Mouse (Mus musculus) neural tube, embryonic 12.5 days (tissue): ENCODE results near the gene Il17c. TPM values are rescaled to one million over a fixed set of nuclear protein-coding genes. Genes with fewer than 3 reads are reported as not detected.
A peak's percentile ranks its signal among the peaks of the same experiment; 100 is the strongest.

ENCODE experiments used
- ATAC-seq: fragments of 200-750 bp; cut with Nextera tagmentation; 2 replicates; pipeline ENCODE4 v1.8.0; 2017; ENCODE audit warnings: low read depth, mild to moderate bottlenecking, moderate TSS enrichment, moderate library complexity; ENCODE audit not compliant: low FRiP score
- H3K27ac ChIP-seq: fragments of 300-500 bp; sonication (generic); 2 replicates; pipeline ENCODE4 v1.5.1; 2016
- H3K27me3 ChIP-seq: fragments of 300-500 bp; sonication (generic); replicated peaks from 2 replicates; pipeline ENCODE4 v1.6.1; 2016; ENCODE audit warnings: mild to moderate bottlenecking
- H3K36me3 ChIP-seq: fragments of 300-500 bp; sonication (generic); 2 replicates; pipeline ENCODE4 v1.6.1; 2016; ENCODE audit warnings: mild to moderate bottlenecking
- H3K4me1 ChIP-seq: fragments of 300-500 bp; sonication (generic); 2 replicates; pipeline ENCODE4 v1.6.1; 2016
- H3K4me2 ChIP-seq: fragments of 300-500 bp; sonication (generic); replicated peaks from 2 replicates; pipeline ENCODE4 v1.6.1; 2016; ENCODE audit warnings: mild to moderate bottlenecking
- H3K4me3 ChIP-seq: fragments of 300-500 bp; sonication (generic); 2 replicates; pipeline ENCODE4 v1.5.1; 2016
- H3K9ac ChIP-seq: fragments of 300-500 bp; sonication (generic); 2 replicates; pipeline ENCODE4 v1.6.1; 2016; ENCODE audit warnings: mild to moderate bottlenecking
- H3K9me3 ChIP-seq: fragments of 300-500 bp; sonication (generic); 2 replicates; pipeline ENCODE4 v1.6.1; 2016; ENCODE audit warnings: mild to moderate bottlenecking
- WGBS: fragments of 180-500 bp; shearing (Covaris S2); methylation state at CpG from one replicate; pipeline ENCODE4 v1.1.7; 2016; 5-methylcytosine and 5-hydroxymethylcytosine counted together
- polyA plus RNA-seq: library from polyadenylated mRNA; unstranded; fragments of >200 nt; fragmentation: Nextera tagmentation; extraction: Ambion mirVana; gene quantifications from 2 replicates; pipeline ENCODE4 v1.2.1, GENCODE M21; 2016

The Il17c gene
- polyA plus RNA-seq, 1 experiment from 2014 or later: not detected

GRCm38 (mm10) chr8:122433269-122433905 is 11.6 kb downstream of the Il17c start:
- Histone ChIP-seq H3K4me3 (no peak overlapping the region; the same call in 1 of the 2 replicates), H3K27ac (no peak overlapping the region), H3K9me3 (no peaks in the 10 kb centered on the region), H3K36me3 (peaks cover 49% of the 10 kb centered on the region), H3K27me3 (no peaks in the 10 kb centered on the region), H3K4me1 (peaks cover 13% of the 10 kb centered on the region), H3K9ac (no peak overlapping the region), H3K4me2 (peak overlapping the region; percentile 77)
- 67% methylated on average over 11 of the region's 11 CpGs for WGBS
- ATAC-seq: no peak

DNA sequence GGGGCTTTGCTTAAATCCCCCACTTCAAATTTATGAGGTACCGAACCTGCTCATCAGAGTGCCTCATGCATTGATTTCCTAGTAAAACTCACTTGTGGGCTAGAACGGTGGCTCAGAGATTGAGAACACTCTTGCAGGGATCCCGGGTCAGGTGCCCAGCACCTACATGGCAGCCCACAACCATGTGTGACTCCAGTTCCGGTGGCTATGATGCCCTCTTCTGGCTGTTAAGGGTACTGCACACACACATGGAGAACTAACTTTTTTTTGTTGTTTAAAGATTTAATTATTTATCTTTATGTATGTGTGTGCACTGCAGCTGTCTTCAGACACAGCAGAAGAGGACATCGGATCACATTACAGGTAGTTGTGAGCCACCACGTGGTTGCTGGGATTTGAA is 13.6 kb downstream of the Il17c start:
- ATAC-seq: no peak
- H3K9ac ChIP-seq: no peak overlapping the region
- H3K4me3 ChIP-seq: no peak overlapping the region
- H3K27ac ChIP-seq: no peak overlapping the region
- WGBS: 92% methylated on average over 6 of the region's 6 CpGs
- H3K27me3 ChIP-seq: no peaks in the 10 kb centered on the region
- H3K9me3 ChIP-seq: no peaks in the 10 kb centered on the region
- no peak overlapping the region for H3K4me2 ChIP-seq
- H3K4me1 ChIP-seq: peaks cover 13% of the 10 kb centered on the region
- peaks cover 61% of the 10 kb centered on the region for H3K36me3 ChIP-seq

DNA sequence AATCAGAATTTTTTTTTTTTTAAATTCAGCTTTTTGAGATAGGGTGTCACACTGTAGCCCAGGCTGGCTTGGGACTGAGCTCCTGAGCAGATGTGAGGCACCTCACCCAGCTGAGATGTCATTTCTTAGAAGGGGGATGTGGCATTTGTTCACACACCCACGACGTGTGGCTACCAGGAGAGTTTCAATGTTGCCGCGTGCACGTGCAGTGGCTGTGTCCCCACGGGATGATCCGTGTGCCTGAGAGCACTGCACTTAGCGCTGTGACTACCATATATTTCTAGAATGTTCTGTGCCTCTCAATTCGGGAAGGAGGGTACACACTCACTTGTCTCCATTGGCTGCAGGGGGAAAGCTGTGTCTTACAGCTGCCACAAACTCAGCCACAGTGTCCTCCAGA is 14.3 kb downstream of the Il17c start:
- Histone ChIP-seq H3K4me1 (peaks cover 13% of the 10 kb centered on the region), H3K4me2 (no peak overlapping the region), H3K27me3 (no peaks in the 10 kb centered on the region), H3K27ac (no peak overlapping the region), H3K9me3 (no peaks in the 10 kb centered on the region), H3K9ac (no peak overlapping the region), H3K4me3 (no peak overlapping the region), H3K36me3 (peaks cover 61% of the 10 kb centered on the region)
- ATAC-seq: no peak
- 97% methylated on average over 9 of the region's 9 CpGs for WGBS

- no peak overlapping the region for H3K9ac ChIP-seq
- no peak for ATAC-seq
- H3K4me3 ChIP-seq: no peak overlapping the region
- H3K9me3 ChIP-seq: no peaks in the 10 kb centered on the region
- H3K4me1 ChIP-seq: peaks cover 13% of the 10 kb centered on the region
- H3K27me3 ChIP-seq: no peaks in the 10 kb centered on the region
- H3K4me2 ChIP-seq: no peak overlapping the region
- H3K27ac ChIP-seq: no peak overlapping the region
- WGBS: 93% methylated on average over 20 of the region's 20 CpGs
- H3K36me3 ChIP-seq: peaks cover 61% of the 10 kb centered on the region
Measured at GRCm38 (mm10) chr8:122436586-122437125, 14.8 kb downstream of the Il17c start.

DNA sequence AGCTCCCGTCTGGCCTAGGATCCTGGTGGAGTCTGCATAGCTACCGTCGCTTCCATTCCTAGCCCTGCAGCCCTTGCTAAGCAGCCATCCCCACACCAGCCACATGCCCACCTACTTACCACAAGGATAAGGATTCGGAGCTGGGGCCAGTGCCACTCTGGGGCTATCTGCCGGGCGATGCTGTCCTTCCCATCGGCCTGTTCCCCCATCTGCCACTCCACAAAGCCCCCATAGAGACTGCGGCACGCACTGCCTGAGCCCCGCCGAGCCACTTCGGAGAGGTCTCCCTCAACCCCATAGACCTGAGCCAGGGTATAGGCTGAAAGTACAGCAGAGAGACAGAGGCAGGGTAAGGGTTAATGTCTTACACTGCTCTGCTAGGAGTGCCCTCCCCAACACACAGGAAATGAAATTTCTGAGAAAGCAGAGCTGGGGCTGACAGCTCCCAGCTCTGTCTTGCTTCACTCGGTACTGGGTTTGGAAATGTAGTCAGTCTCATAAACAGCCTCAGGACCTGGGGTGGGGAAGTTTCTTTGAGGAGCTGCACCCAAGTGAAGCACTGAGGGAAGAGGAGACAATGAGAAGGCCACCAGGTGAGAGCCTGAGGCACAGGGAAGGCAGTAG is 16.0 kb downstream of the Il17c start:
- no peak overlapping the region for H3K4me3 ChIP-seq
- no peaks in the 10 kb centered on the region for H3K27me3 ChIP-seq
- peaks cover 12% of the 10 kb centered on the region for H3K4me1 ChIP-seq
- H3K27ac ChIP-seq: no peak overlapping the region
- H3K36me3 ChIP-seq: peaks cover 61% of the 10 kb centered on the region
- no peaks in the 10 kb centered on the region for H3K9me3 ChIP-seq
- no peak for ATAC-seq
- 93% methylated on average over 13 of the region's 13 CpGs for WGBS
- H3K4me2 ChIP-seq: no peak overlapping the region
- no peak overlapping the region for H3K9ac ChIP-seq

GRCm38 (mm10) chr8:122439336-122439735 is 17.5 kb downstream of the Il17c start:
- Histone ChIP-seq H3K9ac (no peak overlapping the region), H3K4me3 (no peak overlapping the region), H3K9me3 (no peaks in the 10 kb centered on the region), H3K4me2 (no peak overlapping the region), H3K4me1 (peaks cover 12% of the 10 kb centered on the region), H3K27me3 (no peaks in the 10 kb centered on the region), H3K27ac (no peak overlapping the region), H3K36me3 (peaks cover 50% of the 10 kb centered on the region)
- no peak for ATAC-seq
- WGBS: 96% methylated on average over 16 of the region's 16 CpGs

DNA sequence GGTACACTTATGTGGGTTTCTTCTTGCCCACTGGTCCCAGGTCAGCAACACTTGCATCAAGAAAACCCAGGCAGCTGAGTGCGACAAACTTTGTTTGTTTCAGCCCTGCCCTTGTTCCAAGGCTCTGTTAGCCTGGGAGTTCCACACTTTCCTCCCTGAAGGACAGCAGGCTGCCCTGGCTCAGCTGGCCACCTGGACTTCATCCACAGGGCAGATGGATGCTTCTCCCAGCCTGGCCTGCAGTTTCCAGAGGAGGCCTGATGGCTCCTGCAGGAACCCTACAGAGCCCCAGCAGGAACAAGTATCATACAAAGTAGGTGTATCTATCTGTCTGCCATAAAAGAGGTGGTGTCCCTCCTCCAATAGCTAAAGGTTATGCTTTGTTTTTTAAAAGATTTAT is 19.5 kb downstream of the Il17c start:
- Histone ChIP-seq H3K4me3 (no peak overlapping the region), H3K4me2 (no peak overlapping the region), H3K27me3 (no peaks in the 10 kb centered on the region), H3K36me3 (peaks cover 32% of the 10 kb centered on the region), H3K4me1 (peaks cover 30% of the 10 kb centered on the region), H3K9ac (no peak overlapping the region), H3K9me3 (no peaks in the 10 kb centered on the region), H3K27ac (no peak overlapping the region)
- WGBS: 88% methylated on average over 1 of the region's 1 CpGs
- no peak for ATAC-seq

DNA sequence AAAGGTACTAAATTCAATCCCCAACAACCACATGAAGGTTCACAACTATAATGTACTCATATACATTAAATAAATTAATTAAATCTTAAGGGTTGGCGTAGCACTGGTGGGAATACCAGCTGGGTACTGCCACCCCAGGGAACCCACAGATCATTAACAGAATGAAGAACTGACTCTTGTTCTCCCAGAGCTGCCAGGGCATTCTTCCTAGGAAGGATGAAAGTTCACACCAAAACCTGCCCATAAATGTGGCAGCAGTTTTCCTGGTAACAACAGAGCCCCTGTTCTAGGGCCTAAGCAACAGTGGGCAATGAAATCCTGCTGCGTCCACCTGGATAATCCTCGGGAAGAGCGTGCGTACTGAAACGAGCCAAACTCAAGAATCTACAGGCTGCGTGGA is 20.5 kb downstream of the Il17c start:
- WGBS: 17% methylated on average over 7 of the region's 7 CpGs
- H3K27ac ChIP-seq: no peak overlapping the region
- no peaks in the 10 kb centered on the region for H3K9me3 ChIP-seq
- peaks cover 30% of the 10 kb centered on the region for H3K4me1 ChIP-seq
- no peaks in the 10 kb centered on the region for H3K27me3 ChIP-seq
- peaks cover 22% of the 10 kb centered on the region for H3K36me3 ChIP-seq
- no peak for ATAC-seq
- H3K4me3 ChIP-seq: peak overlapping the region; percentile 68
- peak overlapping the region; percentile 89 for H3K4me2 ChIP-seq
- peak overlapping the region; percentile 86 for H3K9ac ChIP-seq

DNA sequence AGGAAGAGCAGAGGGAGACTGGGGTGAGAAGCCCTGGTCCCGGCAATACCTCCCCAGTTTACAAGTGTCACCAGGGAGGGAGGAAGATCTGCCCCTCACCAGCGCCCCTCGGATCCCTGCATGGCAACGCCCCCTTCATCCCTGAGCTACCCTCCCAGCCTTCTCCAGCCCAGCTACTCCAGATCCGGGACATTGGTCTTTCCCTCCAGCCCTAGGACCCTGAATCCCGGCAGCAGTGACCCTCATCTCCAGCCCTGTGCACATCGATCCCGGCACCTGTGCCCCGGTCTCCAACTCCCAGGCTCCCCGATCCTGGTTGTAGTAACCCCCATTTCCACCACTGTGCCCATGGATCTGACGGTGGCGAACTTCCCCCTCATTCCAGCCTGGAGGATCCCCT is 21.0 kb downstream of the Il17c start:
- WGBS: 2% methylated on average over 12 of the region's 12 CpGs
- peak; percentile 39 for ATAC-seq
- peak overlapping the region; percentile 68 for H3K4me3 ChIP-seq
- H3K9me3 ChIP-seq: no peaks in the 10 kb centered on the region
- peak overlapping the region; percentile 89 for H3K4me2 ChIP-seq
- peak overlapping the region; percentile 65 for H3K27ac ChIP-seq
- H3K4me1 ChIP-seq: peaks cover 30% of the 10 kb centered on the region
- no peaks in the 10 kb centered on the region for H3K27me3 ChIP-seq
- H3K9ac ChIP-seq: peak overlapping the region; percentile 86
- H3K36me3 ChIP-seq: peaks cover 18% of the 10 kb centered on the region

DNA sequence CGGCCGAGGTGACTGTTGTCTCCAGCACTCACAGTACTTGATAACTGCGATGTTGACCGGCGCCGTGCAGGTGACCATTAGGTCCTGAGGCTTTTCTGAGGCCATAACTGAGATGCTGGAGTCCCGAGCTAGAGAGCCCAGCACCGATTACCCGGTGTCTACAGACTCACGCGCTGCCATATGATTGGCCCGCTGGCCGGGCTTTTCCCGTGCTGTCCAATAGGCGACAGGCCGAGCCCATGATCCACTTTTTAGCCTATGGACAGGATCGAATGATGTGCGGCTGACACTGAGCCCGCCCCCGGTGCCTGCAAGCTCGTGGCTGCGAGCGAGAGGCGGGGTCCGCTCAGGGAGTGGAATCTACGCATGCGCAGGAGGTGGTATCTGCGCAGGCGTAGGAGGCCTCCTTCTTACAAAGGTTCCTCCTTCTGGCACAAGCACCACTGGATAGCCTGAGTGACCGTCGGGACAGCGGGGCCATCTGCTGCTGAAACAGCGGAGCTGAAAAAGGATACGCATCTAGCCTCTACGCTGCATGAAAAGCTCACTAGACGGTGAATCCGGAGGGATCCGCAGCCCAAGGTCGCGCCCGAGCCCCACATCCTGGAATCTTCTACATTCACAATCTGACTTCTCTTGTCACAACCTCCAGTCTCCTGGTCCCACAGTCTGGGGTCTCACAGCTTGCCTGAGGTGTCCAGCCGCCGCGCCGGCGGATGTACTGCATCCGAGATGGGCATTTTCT is 21.6 kb downstream of the Il17c start, which contains the start of gene Mvd:
TSS of gene Mvd (minus strand) at position 161 of the 745 bp plus-strand sequence.
- peaks cover 30% of the 10 kb centered on the region for H3K4me1 ChIP-seq
- peak; percentile 98 for ATAC-seq
- H3K9ac ChIP-seq: peak within 1 kb of the TSS; percentile 86
- no peaks in the 10 kb centered on the region for H3K27me3 ChIP-seq
- peak within 1 kb of the TSS; percentile 89 for H3K4me2 ChIP-seq
- peak within 1 kb of the TSS; percentile 94 for H3K27ac ChIP-seq
- H3K36me3 ChIP-seq: peaks cover 11% of the 10 kb centered on the region
- no peaks in the 10 kb centered on the region for H3K9me3 ChIP-seq
- under 1% methylated on average over 47 of the region's 47 CpGs for WGBS
- peak within 1 kb of the TSS; percentile 68 for H3K4me3 ChIP-seq

- 0 out of 2 replicates have a peak, but pooled peaks have one; percentile 2 for ATAC-seq
- Histone ChIP-seq H3K27ac (peak overlapping the region; percentile 94), H3K27me3 (no peaks in the 10 kb centered on the region), H3K9me3 (no peaks in the 10 kb centered on the region), H3K4me3 (peak overlapping the region; percentile 68), H3K9ac (peak overlapping the region; percentile 67), H3K4me2 (peak overlapping the region; percentile 89), H3K4me1 (peaks cover 30% of the 10 kb centered on the region), H3K36me3 (peaks cover 5% of the 10 kb centered on the region)
- WGBS: 22% methylated on average over 19 of the region's 19 CpGs
Measured at GRCm38 (mm10) chr8:122444058-122444748, 22.4 kb downstream of the Il17c start.
